10 mouse cellular contexts compared by ENCODE assay signal in the genomic region with DNA sequence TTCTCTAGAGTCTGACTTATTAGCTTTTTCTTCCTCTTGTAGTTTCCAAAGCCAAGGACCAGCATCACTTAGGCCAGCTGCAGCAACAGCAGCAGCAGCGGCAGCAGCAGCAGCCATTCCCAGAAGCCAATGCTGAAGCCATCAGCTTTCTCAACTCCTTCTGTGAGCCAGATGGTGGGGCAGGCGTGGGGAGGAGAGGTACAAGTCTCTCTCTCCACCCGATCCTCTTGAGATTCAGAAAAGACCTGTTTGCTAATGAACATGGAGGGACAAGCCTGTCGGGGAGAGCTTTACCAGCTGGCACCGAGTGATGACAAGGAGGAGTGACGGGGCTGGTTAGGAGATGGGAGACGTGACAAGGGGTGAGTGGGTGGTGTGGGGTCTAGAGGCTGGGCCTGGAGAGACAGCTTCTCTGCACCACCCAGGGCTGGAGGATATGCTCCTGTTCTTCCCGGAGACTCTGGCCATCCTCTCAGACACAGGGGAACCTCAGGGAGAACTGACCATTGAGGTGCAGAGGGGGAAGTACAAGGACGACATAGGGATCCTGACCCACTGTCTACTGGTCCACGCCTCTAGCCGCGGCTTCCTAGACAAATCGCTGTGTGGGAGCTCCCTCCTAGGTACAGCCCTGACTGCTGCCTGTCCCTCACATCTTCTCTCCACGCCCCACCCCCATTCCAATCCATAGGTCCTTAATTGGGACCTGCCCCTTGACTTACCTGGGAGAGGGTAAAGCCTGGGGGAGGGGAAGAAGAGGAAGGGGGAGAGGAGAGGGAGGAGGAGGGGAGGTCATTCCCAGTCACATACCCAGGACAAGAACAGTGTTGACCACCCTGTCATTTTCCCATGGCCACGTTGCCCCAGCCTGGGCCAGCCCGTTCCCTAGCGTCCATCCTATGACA. TPM values are rescaled to one million over a fixed set of nuclear protein-coding genes. Genes with fewer than 3 reads are reported as not detected.
DNase-seq lines count a peak whose midpoint lies in the region; ATAC-seq and TF ChIP-seq lines count a peak whose summit lies in the region.
"Had no signal": no experiment of that assay in that cellular context is flagged by ENCODE, and none has a peak within 500 bp of the region (broad histone marks: within the 10 kb centered on the region; RNA-seq: fewer than 3 reads in every experiment).

No protein-coding gene starts in this region.

- 0 out of 2 replicates have a peak, but pooled peaks have one; percentile 18 for ATAC-seq in liver, embryonic 15.5 days (ENCODE audit: insufficient read depth)
- no peak for ATAC-seq in liver, embryonic 11.5 days (replicated peaks; ENCODE audit: low FRiP score)
- peak; percentile 65 for ATAC-seq in embryonic facial prominence, embryonic 12.5 days (ENCODE audit: insufficient number of reproducible peaks, insufficient read depth, low FRiP score, low TSS enrichment)
- 0 out of 2 replicates have a peak, but pooled peaks have one; percentile 18 for ATAC-seq in limb, embryonic 15.5 days (ENCODE audit: insufficient number of reproducible peaks, low FRiP score, low TSS enrichment, low read depth)

- H3K4me1 ChIP-seq in liver, embryonic 15.5 days (replicated peaks): peaks cover 16% of the 10 kb centered on the region
- peaks cover 6% of the 10 kb centered on the region; the same call in 1 of the 2 replicates for H3K4me1 ChIP-seq in liver, embryonic 11.5 days (replicated peaks; ENCODE audit: control insufficient read depth, insufficient read depth, low read length)
- peaks cover 5% of the 10 kb centered on the region; the same call in 1 of the 2 replicates for H3K4me1 ChIP-seq in embryonic facial prominence, embryonic 12.5 days
- peaks cover 16% of the 10 kb centered on the region for H3K4me1 ChIP-seq in limb, embryonic 15.5 days

- no peak for DNase-seq in gastrocnemius, adult 2 months
- no peak for DNase-seq in gastrocnemius, postnatal 36 days
- no peak for DNase-seq in liver, embryonic 11.5 days (ENCODE audit: low spot score)
- no peak for DNase-seq in adrenal gland, postnatal 36 days
- DNase-seq in left cerebral cortex, adult 9 months (ENCODE audit: low spot score in 2 of 2): no peak

- H3K4me2 ChIP-seq in liver, embryonic 15.5 days: no peak overlapping the region
- H3K4me2 ChIP-seq in liver, embryonic 11.5 days: no peak overlapping the region
- H3K4me2 ChIP-seq in embryonic facial prominence, embryonic 12.5 days (replicated peaks): no peak overlapping the region
- no peak overlapping the region for H3K4me2 ChIP-seq in limb, embryonic 15.5 days

- TF ChIP-seq CTCF in gastrocnemius, adult 2 months (IDR thresholded peaks at IDR 0.05): no peak

- no peaks in the 10 kb centered on the region for H3K36me3 ChIP-seq in liver, embryonic 15.5 days (replicated peaks)
- no peaks in the 10 kb centered on the region for H3K36me3 ChIP-seq in liver, embryonic 11.5 days (ENCODE audit: control insufficient read depth, insufficient read depth, low read length)
- no peaks in the 10 kb centered on the region for H3K36me3 ChIP-seq in embryonic facial prominence, embryonic 12.5 days
- no peaks in the 10 kb centered on the region for H3K36me3 ChIP-seq in limb, embryonic 15.5 days

- peak overlapping the region; percentile 56 for H3K27ac ChIP-seq in gastrocnemius, adult 2 months
- no peak overlapping the region for H3K27ac ChIP-seq in liver, embryonic 15.5 days (replicated peaks)
- no peak overlapping the region for H3K27ac ChIP-seq in liver, embryonic 11.5 days (ENCODE audit: low read depth, low read length)
- H3K27ac ChIP-seq in embryonic facial prominence, embryonic 12.5 days: no peak overlapping the region
- H3K27ac ChIP-seq in limb, embryonic 15.5 days: peak overlapping the region; percentile 38; the same call in 1 of the 2 replicates

- intact Hi-C loops in gastrocnemius, adult 2 months (cut with DNase I): loop anchor here (1.0 kb wide), 1 partner anchor 49 kb away; no protein-coding TSS in a partner anchor
- intact Hi-C loops in gastrocnemius, postnatal 36 days (cut with DNase I): loop anchor here (2.0 to 5.0 kb wide), 2 partner anchors 50 to 155 kb away; no protein-coding TSS in a partner anchor

- 59% methylated on average over 17 of the region's 17 CpGs for WGBS in liver, embryonic 15.5 days (ENCODE audit: insufficient replicate concordance)
- WGBS in liver, embryonic 11.5 days: 61% methylated on average over 17 of the region's 17 CpGs
- 61% methylated on average over 17 of the region's 17 CpGs for WGBS in embryonic facial prominence, embryonic 12.5 days
- 52% methylated on average over 16 of the region's 17 CpGs for WGBS in limb, embryonic 15.5 days

- H3K9me3 ChIP-seq in liver, embryonic 15.5 days (replicated peaks): no peaks in the 10 kb centered on the region
- no peaks in the 10 kb centered on the region for H3K9me3 ChIP-seq in liver, embryonic 11.5 days (ENCODE audit: control insufficient read depth, low read length)
- no peaks in the 10 kb centered on the region for H3K9me3 ChIP-seq in embryonic facial prominence, embryonic 12.5 days
- no peaks in the 10 kb centered on the region for H3K9me3 ChIP-seq in limb, embryonic 15.5 days

- H3K9ac ChIP-seq in liver, embryonic 15.5 days: no peak overlapping the region
- no peak overlapping the region for H3K9ac ChIP-seq in liver, embryonic 11.5 days (ENCODE audit: low read depth, low read length)
- H3K9ac ChIP-seq in embryonic facial prominence, embryonic 12.5 days: no peak overlapping the region
- H3K9ac ChIP-seq in limb, embryonic 15.5 days: 0 out of 2 replicates have a peak overlapping the region, but pooled peaks have one; percentile 1

- 0 out of 2 replicates have a peak overlapping the region, but pooled peaks have one; percentile 4 for H3K4me3 ChIP-seq in gastrocnemius, adult 2 months
- no peak overlapping the region for H3K4me3 ChIP-seq in liver, embryonic 15.5 days (replicated peaks)
- H3K4me3 ChIP-seq in liver, embryonic 11.5 days (ENCODE audit: low read depth, low read length): no peak overlapping the region
- H3K4me3 ChIP-seq in embryonic facial prominence, embryonic 12.5 days: no peak overlapping the region
- 0 out of 2 replicates have a peak overlapping the region, but pooled peaks have one; percentile 4 for H3K4me3 ChIP-seq in limb, embryonic 15.5 days
- H3K4me3 ChIP-seq: myocyte had no signal

- H3K27me3 ChIP-seq in liver, embryonic 15.5 days: peaks cover 15% of the 10 kb centered on the region
- 0 out of 2 replicates have a peak, but pooled peaks cover 3% of the 10 kb centered on the region for H3K27me3 ChIP-seq in liver, embryonic 11.5 days (replicated peaks; ENCODE audit: control insufficient read depth, insufficient read depth, low read length)
- no peaks in the 10 kb centered on the region for H3K27me3 ChIP-seq in embryonic facial prominence, embryonic 12.5 days
- H3K27me3 ChIP-seq in limb, embryonic 15.5 days: no peaks in the 10 kb centered on the region

RNA-seq across cellular contexts. Expression of a gene that starts 0.7 kb away (rescaled TPM):
- total RNA-seq in gastrocnemius, adult 2 months (2021): under 1 TPM in 1 of 2 experiments, not detected in 1; 0.13 TPM
- under 1 TPM in 1 of 2 experiments, not detected in 1; 0.12 TPM for total RNA-seq in gastrocnemius, postnatal 36 days (2021)
- 0.06 TPM in 1 of 2 replicates, not detected in the other for polyA plus RNA-seq in liver, embryonic 15.5 days (2015; fragmentation: Nextera tagmentation; extraction: Ambion mirVana)
- 0.21 TPM in 1 of 2 replicates, not detected in the other for polyA plus RNA-seq in liver, embryonic 11.5 days (2014; fragmentation: Nextera tagmentation; extraction: Ambion mirVana)
- polyA plus RNA-seq in embryonic facial prominence, embryonic 12.5 days (2016; fragmentation: Nextera tagmentation; extraction: Ambion mirVana): 0.93 and 0.98 TPM in 2 replicates
- 1.6 and 2.0 TPM in 2 replicates for polyA plus RNA-seq in limb, embryonic 15.5 days (2015; fragmentation: Nextera tagmentation; extraction: Ambion mirVana)
- total RNA-seq in adrenal gland, postnatal 36 days (2021): under 1 TPM; 0.23 to 0.26 TPM
- polyA plus RNA-seq: activated CD4-positive, CD25-positive, alpha-beta regulatory T cell, adult 4 months had no signal

RNA-seq across cellular contexts. Expression of a gene that starts 12.4 kb away (rescaled TPM):
- 1 to 10 TPM; 3.8 to 5.6 TPM for total RNA-seq in gastrocnemius, adult 2 months (2021)
- total RNA-seq in gastrocnemius, postnatal 36 days (2021): 1 to 10 TPM; 3.0 to 3.9 TPM
- 14.0 and 17.0 TPM in 2 replicates for polyA plus RNA-seq in liver, embryonic 15.5 days (2015; fragmentation: Nextera tagmentation; extraction: Ambion mirVana)
- polyA plus RNA-seq in liver, embryonic 11.5 days (2014; fragmentation: Nextera tagmentation; extraction: Ambion mirVana): 10.0 and 10.4 TPM in 2 replicates
- polyA plus RNA-seq in embryonic facial prominence, embryonic 12.5 days (2016; fragmentation: Nextera tagmentation; extraction: Ambion mirVana): 4.1 and 5.0 TPM in 2 replicates
- polyA plus RNA-seq in limb, embryonic 15.5 days (2015; fragmentation: Nextera tagmentation; extraction: Ambion mirVana): 3.4 and 4.4 TPM in 2 replicates
- total RNA-seq in adrenal gland, postnatal 36 days (2021): 10 to 100 TPM in 1 of 2 experiments, 1 to 10 TPM in 1; 7.9 to 13.1 TPM

RNA-seq across cellular contexts. Expression of a gene that starts 28.7 kb away (rescaled TPM):
- 100 to 1,000 TPM in 1 of 2 experiments, 10 to 100 TPM in 1; 92.2 to 111 TPM for total RNA-seq in gastrocnemius, adult 2 months (2021)
- 10 to 100 TPM; 82.2 to 97.4 TPM for total RNA-seq in gastrocnemius, postnatal 36 days (2021)
- 44.8 and 48.4 TPM in 2 replicates for polyA plus RNA-seq in liver, embryonic 15.5 days (2015; fragmentation: Nextera tagmentation; extraction: Ambion mirVana)
- polyA plus RNA-seq in liver, embryonic 11.5 days (2014; fragmentation: Nextera tagmentation; extraction: Ambion mirVana): 65.2 and 71.1 TPM in 2 replicates
- polyA plus RNA-seq in embryonic facial prominence, embryonic 12.5 days (2016; fragmentation: Nextera tagmentation; extraction: Ambion mirVana): 75.7 and 78.9 TPM in 2 replicates
- 82.4 and 85.4 TPM in 2 replicates for polyA plus RNA-seq in limb, embryonic 15.5 days (2015; fragmentation: Nextera tagmentation; extraction: Ambion mirVana)
- 100 to 1,000 TPM; 128 to 176 TPM for total RNA-seq in adrenal gland, postnatal 36 days (2021)

RNA-seq across cellular contexts. Expression of a gene that starts 46.6 kb away (rescaled TPM):
- not detected for total RNA-seq in gastrocnemius, adult 2 months (2021)
- total RNA-seq in gastrocnemius, postnatal 36 days (2021): not detected
- 0.76 and 0.99 TPM in 2 replicates for polyA plus RNA-seq in liver, embryonic 15.5 days (2015; fragmentation: Nextera tagmentation; extraction: Ambion mirVana)
- 0.88 and 0.94 TPM in 2 replicates for polyA plus RNA-seq in liver, embryonic 11.5 days (2014; fragmentation: Nextera tagmentation; extraction: Ambion mirVana)
- polyA plus RNA-seq in embryonic facial prominence, embryonic 12.5 days (2016; fragmentation: Nextera tagmentation; extraction: Ambion mirVana): 0.23 and 0.24 TPM in 2 replicates
- polyA plus RNA-seq in limb, embryonic 15.5 days (2015; fragmentation: Nextera tagmentation; extraction: Ambion mirVana): 0.15 and 0.20 TPM in 2 replicates
- 1 to 10 TPM; 1.3 to 1.5 TPM for total RNA-seq in adrenal gland, postnatal 36 days (2021)

RNA-seq across cellular contexts. Expression of a gene that starts 57.2 kb away (rescaled TPM):
- total RNA-seq in gastrocnemius, adult 2 months (2021): 10 to 100 TPM; 35.2 to 35.4 TPM
- 10 to 100 TPM; 23.0 to 28.8 TPM for total RNA-seq in gastrocnemius, postnatal 36 days (2021)
- 15.4 and 18.7 TPM in 2 replicates for polyA plus RNA-seq in liver, embryonic 15.5 days (2015; fragmentation: Nextera tagmentation; extraction: Ambion mirVana)
- polyA plus RNA-seq in liver, embryonic 11.5 days (2014; fragmentation: Nextera tagmentation; extraction: Ambion mirVana): 21.7 and 22.9 TPM in 2 replicates
- polyA plus RNA-seq in embryonic facial prominence, embryonic 12.5 days (2016; fragmentation: Nextera tagmentation; extraction: Ambion mirVana): 18.4 and 20.1 TPM in 2 replicates
- polyA plus RNA-seq in limb, embryonic 15.5 days (2015; fragmentation: Nextera tagmentation; extraction: Ambion mirVana): 58.8 and 69.6 TPM in 2 replicates
- total RNA-seq in adrenal gland, postnatal 36 days (2021): 100 to 1,000 TPM; 101 to 106 TPM

Comparison
In these comparisons a context has a peak if more than half of its experiments do, and no peak if none do; other contexts are left out.
1. H3K27ac ChIP-seq: peak in gastrocnemius, adult 2 months (single experiment) and limb, embryonic 15.5 days (single experiment); none in liver, embryonic 15.5 days (single experiment), liver, embryonic 11.5 days (single experiment) and embryonic facial prominence, embryonic 12.5 days (single experiment).
2. H3K4me3 ChIP-seq: peak in gastrocnemius, adult 2 months (single experiment) and limb, embryonic 15.5 days (single experiment); none in liver, embryonic 15.5 days (single experiment), liver, embryonic 11.5 days (single experiment) and embryonic facial prominence, embryonic 12.5 days (single experiment).